Mouse (Mus musculus): Measurements from ENCODE around the gene Pfdn6. TPM values are rescaled to one million over a fixed set of nuclear protein-coding genes. Genes with fewer than 3 reads are reported as not detected.
"Not testable (repeated sequence)": the region's sequence is repeated elsewhere in the genome, so short reads cannot be mapped to it uniquely, and the experiment has no call there.

Gene Pfdn6
- polyA plus RNA-seq, 1 experiment from 2014 or later: 151 TPM

GRCm38 (mm10) chr17:33903911-33904651, 36.1 kb downstream of the Pfdn6 start:
- H3K36me3 ChIP-seq (ENCODE audit: control insufficient read depth, insufficient read depth, low read length); H3K4me3 ChIP-seq (ENCODE audit: low read length); H3K9ac ChIP-seq (ENCODE audit: low read length); H3K4me1 ChIP-seq (replicated peaks; ENCODE audit: control insufficient read depth, insufficient read depth, low read length); H3K27me3 ChIP-seq (ENCODE audit: control insufficient read depth, insufficient read depth, low read depth, low read length); ATAC-seq (ENCODE audit: low read depth); H3K27ac ChIP-seq (ENCODE audit: low read length); H3K4me2 ChIP-seq (ENCODE audit: low read depth, low read length); H3K9me3 ChIP-seq (ENCODE audit: control insufficient read depth, low read length): not testable (repeated sequence)
- WGBS: 66% methylated on average over 6 of the region's 6 CpGs

DNA sequence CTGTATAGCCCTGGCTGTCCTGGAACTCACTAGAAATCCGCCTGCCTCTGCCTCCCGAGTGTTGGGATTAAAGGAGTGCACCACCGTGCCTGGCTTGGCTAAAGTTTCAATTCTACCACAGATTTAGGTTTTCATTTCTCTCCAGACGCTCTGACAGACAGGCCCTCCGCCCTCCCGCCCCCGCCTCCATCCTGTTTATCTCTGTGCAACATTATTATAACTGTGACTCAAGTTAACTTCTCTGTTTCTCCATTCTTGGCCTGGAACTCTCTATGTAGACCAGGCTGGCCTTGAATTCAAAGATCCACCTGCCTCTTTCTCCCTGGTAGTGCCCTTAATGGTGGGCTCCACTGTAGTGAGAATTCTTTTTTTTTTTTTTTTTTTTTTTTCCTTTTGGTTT, 37.7 kb downstream of the Pfdn6 start:
- ATAC-seq (ENCODE audit: low read depth): no peak
- 70% methylated on average over 7 of the region's 7 CpGs for WGBS

DNA sequence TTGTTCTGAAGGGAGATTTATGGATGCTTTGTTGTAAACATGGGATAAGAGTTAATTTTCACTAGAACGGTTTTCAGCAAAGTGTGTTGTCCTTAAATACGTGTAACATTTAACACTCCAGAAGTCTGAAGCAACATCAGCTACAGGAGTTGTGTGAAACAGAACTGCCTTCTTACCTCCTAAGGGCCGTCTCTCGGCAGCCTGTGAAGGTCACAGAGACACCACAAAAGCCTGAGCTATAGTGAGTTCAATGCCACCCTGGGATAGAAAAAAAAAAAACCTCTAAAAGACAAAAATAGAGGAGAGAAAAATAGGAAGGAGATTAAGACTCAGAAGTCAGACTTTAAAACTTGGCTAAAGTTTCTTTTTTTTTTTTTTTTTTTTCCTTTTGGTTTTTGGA, 38.1 kb downstream of the Pfdn6 start:
- WGBS: 54% methylated on average over 4 of the region's 4 CpGs

More for the DNA sequence above, 37.7 kb downstream of the Pfdn6 start:
- Histone ChIP-seq H3K4me2 (ENCODE audit: low read depth, low read length) (no peak overlapping the region), H3K36me3 (ENCODE audit: control insufficient read depth, insufficient read depth, low read length) (no peaks in the 10 kb centered on the region), H3K27ac (ENCODE audit: low read length) (no peak overlapping the region), H3K27me3 (ENCODE audit: control insufficient read depth, insufficient read depth, low read depth, low read length) (no peaks in the 10 kb centered on the region), H3K9me3 (ENCODE audit: control insufficient read depth, low read length) (no peaks in the 10 kb centered on the region), H3K4me1 (replicated peaks; ENCODE audit: control insufficient read depth, insufficient read depth, low read length) (no peaks in the 10 kb centered on the region), H3K4me3 (ENCODE audit: low read length) (no peak overlapping the region), H3K9ac (ENCODE audit: low read length) (no peak overlapping the region)

GRCm38 (mm10) chr17:33901653-33902052, 38.5 kb downstream of the Pfdn6 start:
- no peaks in the 10 kb centered on the region for H3K36me3 ChIP-seq (ENCODE audit: control insufficient read depth, insufficient read depth, low read length)
- no peak overlapping the region for H3K9ac ChIP-seq (ENCODE audit: low read length)
- no peak overlapping the region for H3K4me3 ChIP-seq (ENCODE audit: low read length)
- ATAC-seq (ENCODE audit: low read depth): no peak
- no peaks in the 10 kb centered on the region for H3K9me3 ChIP-seq (ENCODE audit: control insufficient read depth, low read length)
- H3K4me1 ChIP-seq (replicated peaks; ENCODE audit: control insufficient read depth, insufficient read depth, low read length): no peaks in the 10 kb centered on the region
- H3K27ac ChIP-seq (ENCODE audit: low read length): no peak overlapping the region
- 63% methylated on average over 4 of the region's 4 CpGs for WGBS
- no peak overlapping the region for H3K4me2 ChIP-seq (ENCODE audit: low read depth, low read length)
- H3K27me3 ChIP-seq (ENCODE audit: control insufficient read depth, insufficient read depth, low read depth, low read length): no peaks in the 10 kb centered on the region

More for the DNA sequence above, 38.1 kb downstream of the Pfdn6 start:
- Histone ChIP-seq H3K27ac (ENCODE audit: low read length) (no peak overlapping the region), H3K4me1 (replicated peaks; ENCODE audit: control insufficient read depth, insufficient read depth, low read length) (no peaks in the 10 kb centered on the region), H3K4me2 (ENCODE audit: low read depth, low read length) (no peak overlapping the region), H3K36me3 (ENCODE audit: control insufficient read depth, insufficient read depth, low read length) (no peaks in the 10 kb centered on the region), H3K9ac (ENCODE audit: low read length) (no peak overlapping the region), H3K9me3 (ENCODE audit: control insufficient read depth, low read length) (no peaks in the 10 kb centered on the region), H3K27me3 (ENCODE audit: control insufficient read depth, insufficient read depth, low read depth, low read length) (no peaks in the 10 kb centered on the region), H3K4me3 (ENCODE audit: low read length) (no peak overlapping the region)
- ATAC-seq (ENCODE audit: low read depth): no peak

GRCm38 (mm10) chr17:33900989-33901314, 39.2 kb downstream of the Pfdn6 start:
- no peaks in the 10 kb centered on the region for H3K9me3 ChIP-seq (ENCODE audit: control insufficient read depth, low read length)
- no peak overlapping the region for H3K4me3 ChIP-seq (ENCODE audit: low read length)
- 70% methylated on average over 4 of the region's 4 CpGs for WGBS
- no peak overlapping the region for H3K9ac ChIP-seq (ENCODE audit: low read length)
- no peaks in the 10 kb centered on the region for H3K36me3 ChIP-seq (ENCODE audit: control insufficient read depth, insufficient read depth, low read length)
- H3K27me3 ChIP-seq (ENCODE audit: control insufficient read depth, insufficient read depth, low read depth, low read length): no peaks in the 10 kb centered on the region
- ATAC-seq (ENCODE audit: low read depth): no peak
- H3K27ac ChIP-seq (ENCODE audit: low read length): no peak overlapping the region
- no peak overlapping the region for H3K4me2 ChIP-seq (ENCODE audit: low read depth, low read length)
- no peaks in the 10 kb centered on the region for H3K4me1 ChIP-seq (replicated peaks; ENCODE audit: control insufficient read depth, insufficient read depth, low read length)

DNA sequence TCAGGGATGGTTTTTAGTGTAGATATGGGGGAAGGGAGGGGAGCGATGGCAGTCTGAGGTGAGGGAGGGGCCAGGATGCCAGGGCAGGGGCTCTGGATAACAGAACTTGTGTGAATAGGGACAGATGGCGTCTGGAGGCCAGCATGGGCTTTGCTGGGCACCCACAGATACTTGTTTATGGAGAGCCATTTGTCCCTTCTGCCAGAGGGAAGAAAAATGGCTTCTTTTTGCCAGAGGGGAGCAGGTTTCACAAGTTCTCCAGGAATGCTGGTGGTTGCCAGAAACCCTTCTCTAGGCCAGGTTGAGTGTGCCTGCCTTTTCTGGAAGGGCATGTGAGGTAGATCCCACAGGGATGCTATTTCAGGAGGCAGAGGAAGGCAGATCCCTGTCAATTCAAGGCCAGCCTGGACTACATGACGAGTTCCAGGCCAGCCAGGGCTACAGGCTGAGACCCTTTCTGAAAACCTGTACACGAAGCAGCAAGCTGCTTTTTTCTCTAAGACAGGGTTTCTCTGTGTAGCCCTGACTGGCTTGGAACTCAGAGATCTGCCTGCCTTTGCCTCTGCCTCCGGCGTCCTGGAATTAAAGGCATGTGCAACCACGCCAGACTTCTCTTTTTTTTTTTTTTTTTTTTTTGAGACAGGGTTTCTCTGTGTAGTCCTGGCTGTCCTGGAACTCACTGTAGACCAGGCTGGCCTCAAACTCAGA, 39.7 kb downstream of the Pfdn6 start:
- Histone ChIP-seq H3K27me3 (ENCODE audit: control insufficient read depth, insufficient read depth, low read depth, low read length) (no peaks in the 10 kb centered on the region), H3K9ac (ENCODE audit: low read length) (no peak overlapping the region), H3K27ac (ENCODE audit: low read length) (no peak overlapping the region), H3K4me1 (replicated peaks; ENCODE audit: control insufficient read depth, insufficient read depth, low read length) (no peaks in the 10 kb centered on the region), H3K36me3 (ENCODE audit: control insufficient read depth, insufficient read depth, low read length) (no peaks in the 10 kb centered on the region), H3K9me3 (ENCODE audit: control insufficient read depth, low read length) (no peaks in the 10 kb centered on the region), H3K4me2 (ENCODE audit: low read depth, low read length) (no peak overlapping the region), H3K4me3 (ENCODE audit: low read length) (no peak overlapping the region)
- WGBS: 59% methylated on average over 7 of the region's 7 CpGs
- no peak for ATAC-seq (ENCODE audit: low read depth)

DNA sequence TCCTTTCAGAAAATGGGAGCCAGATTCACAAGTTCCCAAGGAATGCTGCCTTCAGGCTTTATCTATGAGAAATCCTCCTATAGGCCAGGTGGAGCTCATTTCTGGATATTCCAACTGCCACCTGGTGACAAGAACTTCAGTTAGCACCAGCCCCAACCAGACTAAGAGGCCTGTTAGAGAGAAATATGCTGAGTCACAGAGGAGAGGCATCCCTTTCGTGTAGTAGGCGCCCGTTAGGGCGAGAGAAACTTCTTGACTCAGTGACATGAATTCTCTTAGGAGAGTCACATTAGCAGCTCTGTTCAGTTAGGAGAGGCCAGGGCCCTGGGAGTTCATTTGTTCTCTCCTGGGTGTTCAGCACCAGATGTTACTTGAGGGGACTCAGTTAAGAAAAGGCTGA, 40.5 kb downstream of the Pfdn6 start:
- Histone ChIP-seq H3K9ac (ENCODE audit: low read length) (no peak overlapping the region), H3K27ac (ENCODE audit: low read length) (no peak overlapping the region), H3K27me3 (ENCODE audit: control insufficient read depth, insufficient read depth, low read depth, low read length) (no peaks in the 10 kb centered on the region), H3K36me3 (ENCODE audit: control insufficient read depth, insufficient read depth, low read length) (no peaks in the 10 kb centered on the region), H3K4me1 (replicated peaks; ENCODE audit: control insufficient read depth, insufficient read depth, low read length) (no peaks in the 10 kb centered on the region), H3K4me2 (ENCODE audit: low read depth, low read length) (no peak overlapping the region), H3K4me3 (ENCODE audit: low read length) (no peak overlapping the region), H3K9me3 (ENCODE audit: control insufficient read depth, low read length) (no peaks in the 10 kb centered on the region)
- ATAC-seq (ENCODE audit: low read depth): no peak
- 73% methylated on average over 4 of the region's 4 CpGs for WGBS

DNA sequence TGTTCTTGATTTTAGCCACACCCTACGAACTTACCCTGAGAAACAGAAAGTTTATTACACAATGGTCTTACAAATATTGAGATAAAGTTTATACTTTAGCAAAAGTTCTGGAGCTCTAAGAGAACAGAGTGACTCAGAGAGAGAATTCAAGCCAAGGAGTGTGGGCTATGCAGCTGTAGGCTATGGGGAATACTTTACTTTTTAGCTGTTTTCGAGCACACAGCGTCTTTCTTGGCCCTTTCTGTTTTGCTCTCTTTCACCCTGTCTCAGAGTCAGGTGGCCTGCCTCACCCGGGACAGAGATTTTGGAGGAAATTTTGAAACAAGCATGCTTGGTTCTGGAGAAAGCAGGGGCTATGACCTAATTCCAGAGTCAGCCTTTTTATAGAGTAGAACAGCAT, 42.0 kb downstream of the Pfdn6 start:
- H3K9me3 ChIP-seq (ENCODE audit: control insufficient read depth, low read length); H3K4me2 ChIP-seq (ENCODE audit: low read depth, low read length); H3K4me3 ChIP-seq (ENCODE audit: low read length); H3K36me3 ChIP-seq (ENCODE audit: control insufficient read depth, insufficient read depth, low read length); H3K4me1 ChIP-seq (replicated peaks; ENCODE audit: control insufficient read depth, insufficient read depth, low read length); ATAC-seq (ENCODE audit: low read depth); H3K9ac ChIP-seq (ENCODE audit: low read length); H3K27me3 ChIP-seq (ENCODE audit: control insufficient read depth, insufficient read depth, low read depth, low read length); H3K27ac ChIP-seq (ENCODE audit: low read length): not testable (repeated sequence)
- WGBS: 72% methylated on average over 4 of the region's 4 CpGs

- no peak for ATAC-seq (ENCODE audit: low read depth)
- H3K4me2 ChIP-seq (ENCODE audit: low read depth, low read length): no peak overlapping the region
- no peaks in the 10 kb centered on the region for H3K27me3 ChIP-seq (ENCODE audit: control insufficient read depth, insufficient read depth, low read depth, low read length)
- no peak overlapping the region for H3K9ac ChIP-seq (ENCODE audit: low read length)
- H3K27ac ChIP-seq (ENCODE audit: low read length): no peak overlapping the region
- H3K4me3 ChIP-seq (ENCODE audit: low read length): no peak overlapping the region
- WGBS: 36% methylated on average over 6 of the region's 6 CpGs
- H3K9me3 ChIP-seq (ENCODE audit: control insufficient read depth, low read length): no peaks in the 10 kb centered on the region
- H3K36me3 ChIP-seq (ENCODE audit: control insufficient read depth, insufficient read depth, low read length): no peaks in the 10 kb centered on the region
- H3K4me1 ChIP-seq (replicated peaks; ENCODE audit: control insufficient read depth, insufficient read depth, low read length): no peaks in the 10 kb centered on the region
Observed at GRCm38 (mm10) chr17:33897114-33897794, 42.9 kb downstream of the Pfdn6 start.
